Mouse (Mus musculus) MEL (cell line): Measurements from ENCODE around the gene Slc1a7. TPM values are rescaled to one million over a fixed set of nuclear protein-coding genes. Genes with fewer than 3 reads are reported as not detected.

Experiments used
- polyA plus RNA-seq, 2 experiments: library from polyadenylated mRNA; stranded (reverse) in 1 of 2; unstranded in 1 of 2; fragments of >175 nt in 1 of 2; fragments of >200 nt in 1 of 2; gene quantifications; 2 replicates each; pipeline versions ENCODE4 v1.2.1 to v1.2.4; 2012; ENCODE audit warnings: low replicate concordance in 2 of 2, low read depth in 1 of 2; ENCODE audit not compliant: insufficient read length in 2 of 2, insufficient read depth in 1 of 2, missing spikeins in 1 of 2
- total RNA-seq: library from RNA; depleted of rRNA; stranded (reverse); fragments of 300-350 nt; gene quantifications from 2 replicates; pipeline ENCODE4 v1.2.3, GENCODE M21; 2012; rRNA removed

Slc1a7 gene
- total and polyA plus RNA-seq, 3 experiments: 0.68 TPM; not detected in 2

Other genes starting within 250 kb of the Slc1a7 start
- 20.6 and 25.2 TPM in 2 replicates for gene Lrp8, start 166.1 kb upstream of the Slc1a7 start, total RNA-seq
- gene Lrp8, start 166.1 kb upstream of the Slc1a7 start, polyA plus RNA-seq: 10 to 100 TPM in 1 of 2 experiments, not detected in 1; 33.2 TPM
- 265 and 276 TPM in 2 replicates for gene Magoh, start 88.6 kb upstream of the Slc1a7 start, total RNA-seq
- 100 to 1,000 TPM in 1 of 2 experiments, not detected in 1; 207 TPM for gene Magoh, start 88.6 kb upstream of the Slc1a7 start, polyA plus RNA-seq
- 54.6 and 65.0 TPM in 2 replicates for gene 0610037L13Rik, start 78.5 kb upstream of the Slc1a7 start, total RNA-seq
- gene 0610037L13Rik, start 78.5 kb upstream of the Slc1a7 start, polyA plus RNA-seq: 10 to 100 TPM in 1 of 2 experiments, not detected in 1; 35.5 TPM
- 14.0 and 16.1 TPM in 2 replicates for gene Cpt2, start 44.7 kb upstream of the Slc1a7 start, total RNA-seq
- 10 to 100 TPM in 1 of 2 experiments, not detected in 1; 37.6 TPM for gene Cpt2, start 44.7 kb upstream of the Slc1a7 start, polyA plus RNA-seq
- not detected in 2 replicates for gene Podn, start 128.1 kb downstream of the Slc1a7 start, total RNA-seq
- gene Podn, start 128.1 kb downstream of the Slc1a7 start, polyA plus RNA-seq: under 1 TPM in 1 of 2 experiments, not detected in 1; 0.04 TPM
- gene Scp2, start 176.7 kb downstream of the Slc1a7 start, total RNA-seq: 83.2 and 84.4 TPM in 2 replicates
- gene Scp2, start 176.7 kb downstream of the Slc1a7 start, polyA plus RNA-seq: 10 to 100 TPM in 1 of 2 experiments, not detected in 1; 65.8 TPM
- not detected in 2 replicates for gene Echdc2, start 197.1 kb downstream of the Slc1a7 start, total RNA-seq
- gene Echdc2, start 197.1 kb downstream of the Slc1a7 start, polyA plus RNA-seq: not detected
- gene Zyg11a, start 249.7 kb downstream of the Slc1a7 start, total RNA-seq: not detected in 2 replicates
- gene Zyg11a, start 249.7 kb downstream of the Slc1a7 start, polyA plus RNA-seq: under 1 TPM in 1 of 2 experiments, not detected in 1; 0.18 TPM